Mouse (Mus musculus): Measurements from ENCODE around the gene Tgfb1. TPM values are rescaled to one million over a fixed set of nuclear protein-coding genes. Genes with fewer than 3 reads are reported as not detected.

The Tgfb1 gene
- polyA plus RNA-seq, 1 experiment from 2014 or later: 3.8 TPM

DNA sequence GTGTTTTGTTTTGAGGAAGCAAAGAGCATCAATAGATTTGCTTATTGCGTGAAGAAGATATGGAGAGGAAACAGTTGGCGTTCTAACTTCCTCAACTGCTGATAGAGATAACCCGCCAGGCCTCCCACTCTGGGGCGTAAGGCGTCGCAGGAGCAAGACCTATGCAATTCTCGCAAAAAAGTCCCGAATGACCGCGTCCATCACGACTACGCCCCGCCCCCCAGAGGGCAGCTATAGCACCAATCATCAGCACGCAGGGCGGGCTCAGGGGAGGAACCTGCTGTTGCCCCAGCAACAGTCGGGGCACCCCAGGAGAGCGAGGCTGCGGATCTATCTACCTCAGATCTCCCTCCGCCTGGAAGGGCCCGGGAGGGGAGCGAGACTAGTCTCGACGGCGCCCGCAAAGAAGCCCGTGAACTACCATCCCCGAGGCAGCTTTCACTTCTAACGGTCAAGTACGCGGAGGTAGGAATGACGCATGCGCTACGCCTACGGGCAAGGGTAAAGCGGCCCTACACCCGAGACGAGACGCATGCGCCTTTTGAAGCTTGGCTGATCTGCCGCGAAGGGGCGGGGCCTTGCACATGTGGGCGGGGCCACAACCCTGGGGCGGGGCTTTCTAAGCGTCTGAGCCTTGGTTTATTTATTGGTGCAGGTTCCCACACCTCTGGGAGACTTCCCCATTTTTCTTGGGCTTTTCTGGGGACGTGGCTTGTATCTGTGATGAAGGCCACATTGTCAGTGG, 6.1 kb upstream of the Tgfb1 start, which contains the start of gene B9d2:
TSS of gene B9d2 (plus strand) at position 267 of the 745 bp plus-strand sequence.
- peak; percentile 93 for ATAC-seq (replicated peaks; ENCODE audit: extremely low read depth, insufficient read depth, low FRiP score)
- peaks cover under 1% of the 10 kb centered on the region; the same call in 1 of the 2 replicates for H3K27me3 ChIP-seq (ENCODE audit: control insufficient read depth, insufficient read depth, low read length)
- H3K4me2 ChIP-seq (ENCODE audit: low read depth, low read length): peak within 1 kb of the TSS; percentile 84
- peak within 1 kb of the TSS; percentile 75 for H3K9ac ChIP-seq (ENCODE audit: low read length)
- H3K27ac ChIP-seq (ENCODE audit: low read length): peak within 1 kb of the TSS; percentile 90
- no peaks in the 10 kb centered on the region for H3K9me3 ChIP-seq (replicated peaks; ENCODE audit: control insufficient read depth, low read length)
- peaks cover 24% of the 10 kb centered on the region for H3K4me1 ChIP-seq (ENCODE audit: control insufficient read depth, insufficient read depth, low read length)
- WGBS: under 1% methylated on average over 46 of the region's 46 CpGs
- peak within 1 kb of the TSS; percentile 75 for H3K4me3 ChIP-seq (ENCODE audit: low read length)
- no peaks in the 10 kb centered on the region for H3K36me3 ChIP-seq (ENCODE audit: control insufficient read depth, insufficient read depth)

DNA sequence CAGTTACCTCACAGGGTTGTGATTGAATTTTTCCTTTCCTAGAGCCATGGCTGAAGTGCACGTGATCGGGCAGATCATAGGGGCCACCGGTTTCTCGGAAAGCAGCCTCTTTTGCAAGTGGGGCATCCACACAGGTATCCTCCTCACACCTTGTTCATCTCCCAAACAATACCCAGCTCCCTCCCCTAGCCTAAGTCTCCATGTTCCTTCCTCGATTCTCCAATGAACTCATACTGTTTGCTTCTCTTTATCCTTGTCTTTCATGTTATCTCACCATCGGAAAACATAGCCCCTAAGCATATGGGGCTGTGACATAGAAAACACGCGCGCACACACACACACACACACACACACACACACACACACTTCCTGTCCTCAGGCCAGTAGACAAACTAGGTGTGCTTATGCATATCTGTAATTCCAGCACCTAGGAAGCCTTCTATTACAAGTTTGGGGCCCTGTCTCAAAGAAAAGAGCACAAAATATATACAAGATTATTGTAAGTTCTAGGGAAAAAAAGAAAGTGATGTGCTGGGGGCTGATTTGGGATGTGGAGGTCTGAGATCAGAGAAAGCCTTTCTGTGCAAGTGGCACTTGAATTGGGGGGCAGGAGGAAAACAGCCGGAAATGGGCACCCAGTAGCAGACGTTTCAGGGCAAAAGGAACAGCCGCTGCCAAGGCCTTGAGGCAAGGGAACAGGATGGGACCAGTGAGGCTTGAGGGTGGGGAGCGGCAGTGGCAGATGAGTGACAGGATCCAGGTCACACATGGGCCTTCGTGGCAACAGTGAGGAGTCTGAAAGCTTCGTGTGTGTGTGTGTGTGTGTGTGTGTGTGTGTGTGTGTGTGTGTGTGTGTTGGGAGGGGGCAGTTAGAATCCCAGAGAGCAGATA, 5.2 kb upstream of the Tgfb1 start:
- Histone ChIP-seq H3K4me3 (ENCODE audit: low read length) (peak overlapping the region; percentile 75), H3K9ac (ENCODE audit: low read length) (0 out of 2 replicates have a peak overlapping the region, but pooled peaks have one; percentile 26), H3K27me3 (ENCODE audit: control insufficient read depth, insufficient read depth, low read length) (no peaks in the 10 kb centered on the region), H3K27ac (ENCODE audit: low read length) (0 out of 2 replicates have a peak overlapping the region, but pooled peaks have one; percentile 39), H3K36me3 (ENCODE audit: control insufficient read depth, insufficient read depth) (no peaks in the 10 kb centered on the region), H3K4me2 (ENCODE audit: low read depth, low read length) (peak overlapping the region; percentile 84), H3K4me1 (ENCODE audit: control insufficient read depth, insufficient read depth, low read length) (peaks cover 22% of the 10 kb centered on the region), H3K9me3 (replicated peaks; ENCODE audit: control insufficient read depth, low read length) (no peaks in the 10 kb centered on the region)
- no peak for ATAC-seq (replicated peaks; ENCODE audit: extremely low read depth, insufficient read depth, low FRiP score)
- WGBS: 48% methylated on average over 15 of the region's 15 CpGs

DNA sequence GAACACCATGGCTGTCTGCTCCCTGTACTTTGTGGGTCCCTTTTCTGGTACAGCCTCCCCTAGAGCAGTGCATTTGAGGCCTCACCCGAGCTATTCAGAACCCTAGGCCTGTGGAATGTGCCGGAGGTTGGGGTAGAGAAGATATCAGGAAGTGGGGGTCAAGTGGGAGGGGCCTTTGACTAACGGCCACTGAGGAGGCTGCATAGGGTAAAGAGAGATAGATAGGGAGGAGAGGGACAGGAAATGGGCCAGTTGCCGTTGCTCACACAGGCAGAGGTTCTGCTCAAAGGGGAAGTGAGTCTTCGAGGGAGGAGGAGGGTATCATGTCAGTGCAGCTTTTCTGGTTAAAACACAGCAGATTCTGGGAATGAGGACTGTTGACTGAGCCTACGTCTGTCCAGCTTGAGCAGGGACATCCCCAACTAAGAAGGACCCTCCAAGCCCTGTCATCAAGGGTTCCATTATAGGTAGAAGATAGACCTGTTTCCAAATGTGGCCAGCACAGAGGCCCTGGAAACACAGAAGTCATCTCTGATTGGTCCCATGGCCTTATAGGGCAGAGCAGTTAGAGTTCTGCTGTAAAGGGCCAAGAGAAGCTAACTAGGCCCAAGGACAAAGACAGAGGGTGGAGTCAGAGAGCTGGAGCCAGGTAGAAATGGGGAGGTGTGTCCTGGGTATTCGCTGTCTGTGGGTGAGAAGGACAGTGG, 3.2 kb upstream of the Tgfb1 start:
- no peaks in the 10 kb centered on the region for H3K36me3 ChIP-seq (ENCODE audit: control insufficient read depth, insufficient read depth)
- H3K4me3 ChIP-seq (ENCODE audit: low read length): no peak overlapping the region
- WGBS: 33% methylated on average over 7 of the region's 7 CpGs
- H3K27ac ChIP-seq (ENCODE audit: low read length): peak overlapping the region; percentile 56; the same call in 1 of the 2 replicates
- H3K4me2 ChIP-seq (ENCODE audit: low read depth, low read length): no peak overlapping the region
- no peak for ATAC-seq (replicated peaks; ENCODE audit: extremely low read depth, insufficient read depth, low FRiP score)
- H3K9me3 ChIP-seq (replicated peaks; ENCODE audit: control insufficient read depth, low read length): no peaks in the 10 kb centered on the region
- peaks cover 22% of the 10 kb centered on the region for H3K4me1 ChIP-seq (ENCODE audit: control insufficient read depth, insufficient read depth, low read length)
- no peak overlapping the region for H3K9ac ChIP-seq (ENCODE audit: low read length)
- H3K27me3 ChIP-seq (ENCODE audit: control insufficient read depth, insufficient read depth, low read length): no peaks in the 10 kb centered on the region

DNA sequence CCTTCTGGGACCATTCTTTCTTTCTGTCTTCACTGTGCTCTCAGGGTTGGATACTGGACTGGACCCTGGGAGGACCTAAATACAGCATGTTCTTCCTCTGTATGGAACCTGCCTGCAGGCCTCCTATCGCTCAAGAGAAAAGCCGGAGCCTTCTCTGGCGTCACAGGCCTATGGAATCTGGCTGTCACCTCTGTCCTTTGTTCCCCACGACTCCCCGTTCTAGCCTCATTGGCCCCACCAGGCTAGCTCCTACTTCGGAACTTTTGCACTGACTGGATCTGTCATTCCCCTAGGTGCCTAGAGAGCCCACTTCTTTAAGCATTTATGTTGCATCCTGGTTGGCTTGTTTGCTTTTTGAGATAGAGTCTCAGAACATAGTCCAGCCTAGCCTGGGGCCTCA, 2.1 kb upstream of the Tgfb1 start:
- H3K4me3 ChIP-seq (ENCODE audit: low read length): no peak overlapping the region

DNA sequence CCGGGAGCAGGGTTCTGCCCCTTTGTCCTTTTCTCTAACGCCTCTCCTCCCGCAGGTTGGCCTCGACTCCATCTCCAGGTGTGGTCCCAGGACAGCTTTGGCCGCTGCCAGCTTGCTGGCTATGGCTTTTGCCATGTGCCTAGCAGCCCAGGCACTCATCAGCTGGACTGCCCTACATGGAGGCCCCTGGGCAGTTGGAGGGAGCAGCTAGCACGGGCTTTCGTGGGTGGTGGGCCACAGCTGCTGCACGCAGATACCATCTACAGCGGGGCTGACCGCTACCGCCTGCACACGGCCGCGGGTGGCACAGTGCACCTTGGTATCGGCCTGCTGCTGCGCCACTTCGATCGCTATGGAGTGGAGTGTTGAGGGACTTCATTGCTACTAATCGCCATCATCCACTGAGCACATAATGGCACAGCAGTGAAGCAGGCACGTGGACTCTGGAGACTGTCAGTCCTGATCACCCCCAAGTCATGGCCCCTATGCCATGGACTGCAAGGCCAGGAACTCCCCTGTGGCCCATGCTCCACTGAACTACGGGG, 804 bp upstream of the Tgfb1 start:
- Histone ChIP-seq H3K4me3 (ENCODE audit: low read length) (peak overlapping the region; percentile 64), H3K36me3 (ENCODE audit: control insufficient read depth, insufficient read depth) (no peaks in the 10 kb centered on the region), H3K27me3 (ENCODE audit: control insufficient read depth, insufficient read depth, low read length) (0 out of 2 replicates have a peak, but pooled peaks cover 2% of the 10 kb centered on the region), H3K9ac (ENCODE audit: low read length) (no peak overlapping the region), H3K4me2 (ENCODE audit: low read depth, low read length) (peak overlapping the region; percentile 97), H3K9me3 (replicated peaks; ENCODE audit: control insufficient read depth, low read length) (no peaks in the 10 kb centered on the region), H3K4me1 (ENCODE audit: control insufficient read depth, insufficient read depth, low read length) (peaks cover 23% of the 10 kb centered on the region), H3K27ac (ENCODE audit: low read length) (peak overlapping the region; percentile 75; the same call in 1 of the 2 replicates)
- no peak for ATAC-seq (replicated peaks; ENCODE audit: extremely low read depth, insufficient read depth, low FRiP score)
- WGBS: 70% methylated on average over 21 of the region's 21 CpGs

More for the DNA sequence above, 2.1 kb upstream of the Tgfb1 start:
- H3K9ac ChIP-seq (ENCODE audit: low read length): no peak overlapping the region
- peaks cover 24% of the 10 kb centered on the region for H3K4me1 ChIP-seq (ENCODE audit: control insufficient read depth, insufficient read depth, low read length)
- 92% methylated on average over 6 of the region's 6 CpGs for WGBS
- H3K27ac ChIP-seq (ENCODE audit: low read length): no peak overlapping the region
- no peak overlapping the region for H3K4me2 ChIP-seq (ENCODE audit: low read depth, low read length)
- H3K36me3 ChIP-seq (ENCODE audit: control insufficient read depth, insufficient read depth): no peaks in the 10 kb centered on the region
- no peaks in the 10 kb centered on the region for H3K27me3 ChIP-seq (ENCODE audit: control insufficient read depth, insufficient read depth, low read length)
- no peaks in the 10 kb centered on the region for H3K9me3 ChIP-seq (replicated peaks; ENCODE audit: control insufficient read depth, low read length)
- no peak for ATAC-seq (replicated peaks; ENCODE audit: extremely low read depth, insufficient read depth, low FRiP score)

DNA sequence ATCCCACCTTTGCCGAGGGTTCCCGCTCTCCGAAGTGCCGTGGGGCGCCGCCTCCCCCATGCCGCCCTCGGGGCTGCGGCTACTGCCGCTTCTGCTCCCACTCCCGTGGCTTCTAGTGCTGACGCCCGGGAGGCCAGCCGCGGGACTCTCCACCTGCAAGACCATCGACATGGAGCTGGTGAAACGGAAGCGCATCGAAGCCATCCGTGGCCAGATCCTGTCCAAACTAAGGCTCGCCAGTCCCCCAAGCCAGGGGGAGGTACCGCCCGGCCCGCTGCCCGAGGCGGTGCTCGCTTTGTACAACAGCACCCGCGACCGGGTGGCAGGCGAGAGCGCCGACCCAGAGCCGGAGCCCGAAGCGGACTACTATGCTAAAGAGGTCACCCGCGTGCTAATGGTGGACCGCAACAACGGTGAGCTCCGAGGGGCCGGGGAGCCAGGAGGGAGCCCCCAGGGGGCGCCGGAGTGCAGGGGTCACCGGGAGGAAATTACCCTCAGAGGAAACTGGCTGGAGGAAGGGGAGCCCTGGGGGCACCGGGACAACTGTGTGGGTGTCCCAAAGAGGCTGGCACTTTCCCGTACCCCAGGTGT, 1.1 kb downstream of the Tgfb1 start:
- Histone ChIP-seq H3K9me3 (replicated peaks; ENCODE audit: control insufficient read depth, low read length) (no peaks in the 10 kb centered on the region), H3K4me2 (ENCODE audit: low read depth, low read length) (peak overlapping the region; percentile 97), H3K4me3 (ENCODE audit: low read length) (peak overlapping the region; percentile 64), H3K36me3 (ENCODE audit: control insufficient read depth, insufficient read depth) (peaks cover 2% of the 10 kb centered on the region; the same call in 1 of the 2 replicates), H3K4me1 (ENCODE audit: control insufficient read depth, insufficient read depth, low read length) (peaks cover 16% of the 10 kb centered on the region), H3K27ac (ENCODE audit: low read length) (peak overlapping the region; percentile 75), H3K27me3 (ENCODE audit: control insufficient read depth, insufficient read depth, low read length) (0 out of 2 replicates have a peak, but pooled peaks cover 2% of the 10 kb centered on the region), H3K9ac (ENCODE audit: low read length) (peak overlapping the region; percentile 80)
- WGBS: 0% methylated on average over 47 of the region's 47 CpGs
- no peak for ATAC-seq (replicated peaks; ENCODE audit: extremely low read depth, insufficient read depth, low FRiP score)

DNA sequence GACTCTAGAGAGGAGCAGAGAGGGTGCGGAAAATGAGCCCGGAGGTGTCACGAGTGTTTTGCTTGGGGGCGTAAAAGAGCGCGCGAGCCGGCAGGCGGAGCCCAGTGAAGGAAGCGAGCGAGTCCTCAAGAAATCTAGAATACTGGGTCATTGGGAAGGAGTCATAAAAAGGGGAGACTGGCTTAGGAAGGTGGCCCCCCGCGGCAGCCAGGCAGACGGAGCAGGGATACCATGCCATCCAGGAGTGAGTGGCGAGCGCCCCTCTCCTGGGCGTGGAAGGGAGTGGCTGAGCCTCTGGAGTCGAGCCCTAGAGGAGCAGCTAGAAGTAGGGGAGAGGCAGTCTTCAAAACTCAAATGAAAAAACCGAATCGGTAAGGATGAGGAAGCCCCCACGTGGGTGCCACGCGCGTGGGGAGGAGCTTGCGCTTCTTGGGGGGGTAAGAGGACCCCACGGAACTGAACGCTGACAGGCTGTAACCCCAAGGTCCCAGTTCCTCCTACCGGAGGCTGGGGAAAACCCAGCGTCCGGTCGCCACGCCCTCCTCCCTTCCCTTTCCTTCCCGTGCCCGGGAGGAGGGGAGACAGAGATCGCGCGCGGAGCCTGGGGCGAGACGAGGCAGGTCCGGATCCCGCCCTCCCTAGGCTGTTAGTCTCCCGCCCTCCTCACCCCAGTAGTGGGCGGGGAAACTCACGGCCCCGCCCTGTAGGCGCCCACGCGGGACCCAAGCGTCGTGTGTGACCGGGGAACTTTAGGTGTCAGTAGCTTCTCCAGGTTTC, 2.2 kb downstream of the Tgfb1 start:
- H3K4me2 ChIP-seq (ENCODE audit: low read depth, low read length): peak overlapping the region; percentile 97
- peak; percentile 68 for ATAC-seq (replicated peaks; ENCODE audit: extremely low read depth, insufficient read depth, low FRiP score)
- no peaks in the 10 kb centered on the region for H3K9me3 ChIP-seq (replicated peaks; ENCODE audit: control insufficient read depth, low read length)
- H3K4me1 ChIP-seq (ENCODE audit: control insufficient read depth, insufficient read depth, low read length): peaks cover 13% of the 10 kb centered on the region
- H3K36me3 ChIP-seq (ENCODE audit: control insufficient read depth, insufficient read depth): peaks cover 2% of the 10 kb centered on the region; the same call in 1 of the 2 replicates
- H3K9ac ChIP-seq (ENCODE audit: low read length): peak overlapping the region; percentile 80
- peak overlapping the region; percentile 64 for H3K4me3 ChIP-seq (ENCODE audit: low read length)
- H3K27ac ChIP-seq (ENCODE audit: low read length): peak overlapping the region; percentile 75
- under 1% methylated on average over 50 of the region's 52 CpGs for WGBS
- H3K27me3 ChIP-seq (ENCODE audit: control insufficient read depth, insufficient read depth, low read length): 0 out of 2 replicates have a peak, but pooled peaks cover 2% of the 10 kb centered on the region

Measured in heart, embryonic 16.5 days (tissue).